Mouse (Mus musculus): ENCODE results near the gene Junb.

DNA sequence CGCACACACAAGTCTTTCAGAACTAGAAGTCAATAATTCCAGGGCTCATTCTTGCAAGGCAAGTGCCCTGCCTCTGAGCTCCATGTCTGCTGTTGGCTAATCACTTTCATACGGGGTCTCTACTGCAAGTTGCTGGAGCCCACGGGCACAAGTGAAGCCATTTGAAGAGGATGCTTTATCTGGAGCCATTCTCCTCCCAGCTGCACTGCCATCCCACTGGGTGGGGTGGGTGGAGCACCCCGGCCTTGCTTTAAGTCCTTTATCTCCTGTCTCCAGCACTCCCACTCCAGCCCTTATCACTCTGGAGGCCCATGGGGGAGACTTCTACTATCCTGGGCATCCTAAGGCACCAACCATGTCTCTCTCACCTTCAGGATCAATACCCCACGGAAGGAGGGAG, 7.6 kb downstream of the Junb start:
- TF ChIP-seq CTCF (IDR thresholded peaks at IDR 0.05; ENCODE audit: low read depth) = no peak
- no peak for TF ChIP-seq EP300 (IDR thresholded peaks at IDR 0.05; ENCODE audit: low read depth)
